Mouse (Mus musculus) midbrain, embryonic 11.5 days (tissue): ENCODE measurements at regions not wholly inside any gene's neighbourhood (a gene's known extent, or its start where the extent isn't known, plus 50 kb on each side); places are given as distances from the start of the nearest gene placed in this dataset.

ENCODE experiments used
- ATAC-seq: fragments of 200-750 bp; cut with Nextera tagmentation; 2 replicates; pipeline ENCODE4 v1.8.0; 2017; ENCODE audit warnings: moderate TSS enrichment, moderate library complexity; ENCODE audit not compliant: low FRiP score
- DNase-seq: peaks from one replicate; pipeline ENCODE4 v3.0.0; 2015; ENCODE audit warnings: low spot score; ENCODE audit errors: missing footprints
- H3K27ac ChIP-seq: fragments of 300-500 bp; sonication (generic); 2 replicates; pipeline ENCODE4 v1.5.1; 2014; ENCODE audit warnings: low read depth, low read length
- H3K27me3 ChIP-seq: fragments of 300-500 bp; sonication (generic); 2 replicates; pipeline ENCODE4 v1.6.1; 2014; ENCODE audit warnings: mild to moderate bottlenecking, low read length, moderate library complexity, mixed read lengths; ENCODE audit not compliant: control insufficient read depth, insufficient read depth
- H3K36me3 ChIP-seq: fragments of 300-500 bp; sonication (generic); 2 replicates; pipeline ENCODE4 v1.6.1; 2014; ENCODE audit warnings: mild to moderate bottlenecking, low read length, moderate library complexity, mixed read lengths; ENCODE audit not compliant: control insufficient read depth, insufficient read depth
- H3K4me1 ChIP-seq: fragments of 300-500 bp; sonication (generic); 2 replicates; pipeline ENCODE4 v1.6.1; 2014; ENCODE audit warnings: low read length; ENCODE audit not compliant: control insufficient read depth, insufficient read depth
- H3K4me2 ChIP-seq: fragments of 300-500 bp; sonication (generic); 2 replicates; pipeline ENCODE4 v1.6.1; 2014; ENCODE audit warnings: mild to moderate bottlenecking, moderate library complexity
- H3K4me3 ChIP-seq: fragments of 300-500 bp; sonication (generic); 2 replicates; pipeline ENCODE4 v1.5.1; 2014; ENCODE audit warnings: low read depth, low read length
- H3K9ac ChIP-seq: fragments of 300-500 bp; sonication (generic); 2 replicates; pipeline ENCODE4 v1.6.1; 2014; ENCODE audit warnings: low read length
- H3K9me3 ChIP-seq: fragments of 300-500 bp; sonication (generic); 2 replicates; pipeline ENCODE4 v1.6.1; 2016; ENCODE audit warnings: low read length; ENCODE audit not compliant: control insufficient read depth
- WGBS: fragments of 180-500 bp; shearing (Covaris S2); extraction: QIAGEN DNeasy Blood & Tissue Kit; methylation state at CpG from one replicate; pipeline ENCODE4 v1.1.7; 2014; 5-methylcytosine and 5-hydroxymethylcytosine counted together

GRCm38 (mm10) chr7:58310096-58310495 is 345.9 kb upstream of the Atp10a start:
- Histone ChIP-seq H3K4me2 (no peak overlapping the region), H3K36me3 (no peaks in the 10 kb centered on the region), H3K9me3 (no peaks in the 10 kb centered on the region), H3K27me3 (no peaks in the 10 kb centered on the region), H3K4me1 (no peaks in the 10 kb centered on the region), H3K4me3 (no peak overlapping the region), H3K27ac (no peak overlapping the region), H3K9ac (no peak overlapping the region)
- ATAC-seq (peak; percentile 67; the same call in 1 of the 2 replicates), DNase-seq (no peak)
- 62% methylated on average over 2 of the region's 2 CpGs for WGBS

- WGBS = 74% methylated on average over 1 of the region's 1 CpGs
These were observed 333.6 kb upstream of the Atp10a start for GRCm38 (mm10) chr7:58322381-58322780.

GRCm38 (mm10) chr7:58367384-58367783 is 288.6 kb upstream of the Atp10a start:
- Histone ChIP-seq H3K27me3 (no peaks in the 10 kb centered on the region), H3K4me3 (no peak overlapping the region), H3K36me3 (no peaks in the 10 kb centered on the region), H3K9ac (no peak overlapping the region), H3K4me2 (no peak overlapping the region), H3K4me1 (no peaks in the 10 kb centered on the region), H3K9me3 (no peaks in the 10 kb centered on the region), H3K27ac (no peak overlapping the region)
- 75% methylated on average over 1 of the region's 1 CpGs for WGBS
- DNase-seq (no peak), ATAC-seq (no peak)

More at GRCm38 (mm10) chr7:58322381-58322780, 333.6 kb upstream of the Atp10a start:
- Histone ChIP-seq H3K27me3 (no peaks in the 10 kb centered on the region), H3K4me2 (no peak overlapping the region), H3K36me3 (no peaks in the 10 kb centered on the region), H3K9me3 (no peaks in the 10 kb centered on the region; the same call in 1 of the 2 replicates), H3K4me1 (no peaks in the 10 kb centered on the region), H3K9ac (no peak overlapping the region), H3K4me3 (no peak overlapping the region), H3K27ac (no peak overlapping the region)
- DNase-seq = no peak
- ATAC-seq = no peak

GRCm38 (mm10) chr7:58383401-58383800 is 272.6 kb upstream of the Atp10a start:
- Histone ChIP-seq H3K9ac (no peak overlapping the region), H3K4me1 (no peaks in the 10 kb centered on the region), H3K9me3 (no peaks in the 10 kb centered on the region), H3K27me3 (no peaks in the 10 kb centered on the region), H3K4me2 (no peak overlapping the region), H3K36me3 (no peaks in the 10 kb centered on the region), H3K4me3 (no peak overlapping the region), H3K27ac (no peak overlapping the region)
- ATAC-seq (no peak), DNase-seq (no peak)
- 81% methylated on average over 1 of the region's 1 CpGs for WGBS

- no peaks in the 10 kb centered on the region for H3K4me1 ChIP-seq
- no peaks in the 10 kb centered on the region for H3K27me3 ChIP-seq
- no peaks in the 10 kb centered on the region for H3K9me3 ChIP-seq
- no peak overlapping the region for H3K4me3 ChIP-seq
- H3K27ac ChIP-seq = no peak overlapping the region
- 86% methylated on average over 1 of the region's 1 CpGs for WGBS
- ATAC-seq (no peak), DNase-seq (no peak)
- no peaks in the 10 kb centered on the region for H3K36me3 ChIP-seq
- no peak overlapping the region for H3K9ac ChIP-seq
- H3K4me2 ChIP-seq = no peak overlapping the region
These were observed 267.6 kb upstream of the Atp10a start for GRCm38 (mm10) chr7:58388326-58388725.

- DNase-seq = no peak
- no peak for ATAC-seq
- WGBS = 88% methylated on average over 4 of the region's 4 CpGs
These were observed 263.4 kb upstream of the Atp10a start for GRCm38 (mm10) chr7:58392391-58393115.

GRCm38 (mm10) chr7:58397992-58398391 is 258.0 kb upstream of the Atp10a start:
- Histone ChIP-seq H3K4me3 (peak overlapping the region; percentile 38), H3K27me3 (no peaks in the 10 kb centered on the region), H3K4me1 (peaks cover 3% of the 10 kb centered on the region; the same call in 1 of the 2 replicates), H3K36me3 (no peaks in the 10 kb centered on the region), H3K4me2 (peak overlapping the region; percentile 58), H3K9me3 (no peaks in the 10 kb centered on the region), H3K9ac (peak overlapping the region; percentile 73), H3K27ac (peak overlapping the region; percentile 82)
- DNase-seq (peak; percentile 91), ATAC-seq (no peak)
- 15% methylated on average over 6 of the region's 6 CpGs for WGBS

More at GRCm38 (mm10) chr7:58392391-58393115, 263.4 kb upstream of the Atp10a start:
- H3K4me3 ChIP-seq = no peak overlapping the region
- H3K27me3 ChIP-seq = no peaks in the 10 kb centered on the region
- peaks cover under 1% of the 10 kb centered on the region; the same call in 1 of the 2 replicates for H3K4me1 ChIP-seq
- H3K36me3 ChIP-seq = no peaks in the 10 kb centered on the region
- H3K9ac ChIP-seq = no peak overlapping the region
- H3K27ac ChIP-seq = no peak overlapping the region
- H3K9me3 ChIP-seq = no peaks in the 10 kb centered on the region
- H3K4me2 ChIP-seq = no peak overlapping the region

GRCm38 (mm10) chr7:58398558-58399144 is 257.3 kb upstream of the Atp10a start:
- WGBS = 2% methylated on average over 9 of the region's 9 CpGs

GRCm38 (mm10) chr7:58399145-58399604 is 256.8 kb upstream of the Atp10a start:
- Histone ChIP-seq H3K4me2 (peak overlapping the region; percentile 58), H3K4me1 (peaks cover 3% of the 10 kb centered on the region; the same call in 1 of the 2 replicates), H3K4me3 (peak overlapping the region; percentile 42), H3K27me3 (no peaks in the 10 kb centered on the region), H3K9me3 (no peaks in the 10 kb centered on the region), H3K36me3 (no peaks in the 10 kb centered on the region), H3K9ac (peak overlapping the region; percentile 73), H3K27ac (peak overlapping the region; percentile 82)
- DNase-seq (peak; percentile 100), ATAC-seq (peak; percentile 99)
- under 1% methylated on average over 21 of the region's 21 CpGs for WGBS

More at GRCm38 (mm10) chr7:58398558-58399144, 257.3 kb upstream of the Atp10a start:
- no peaks in the 10 kb centered on the region for H3K36me3 ChIP-seq
- peak overlapping the region; percentile 73 for H3K9ac ChIP-seq
- H3K27ac ChIP-seq = peak overlapping the region; percentile 82
- H3K9me3 ChIP-seq = no peaks in the 10 kb centered on the region
- peak overlapping the region; percentile 58 for H3K4me2 ChIP-seq
- H3K4me1 ChIP-seq = peaks cover 3% of the 10 kb centered on the region; the same call in 1 of the 2 replicates
- DNase-seq = peak; percentile 95
- no peaks in the 10 kb centered on the region for H3K27me3 ChIP-seq
- ATAC-seq = peak; percentile 39
- H3K4me3 ChIP-seq = peak overlapping the region; percentile 38
